Comparison of ENCODE assay signal across 14 mouse cellular contexts in the genomic region with DNA sequence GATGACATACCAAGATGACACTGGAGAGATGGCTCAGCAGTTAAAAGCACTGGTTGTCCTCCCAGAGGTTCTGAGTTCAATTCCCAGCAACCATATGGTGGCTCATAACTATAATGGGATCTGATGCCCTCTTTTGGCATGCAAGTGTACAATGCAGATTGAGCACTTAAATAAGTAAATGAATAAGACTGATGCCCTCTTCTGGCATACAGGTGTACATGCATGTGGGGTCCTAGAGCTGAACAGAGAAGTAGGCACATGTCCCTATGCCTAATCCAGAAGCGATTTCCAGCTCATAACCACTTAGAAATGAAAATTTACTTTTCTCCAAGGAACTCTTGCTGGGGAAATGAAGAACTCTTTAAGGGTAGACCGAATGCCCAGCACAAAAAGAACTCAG. TPM values are rescaled to one million over a fixed set of nuclear protein-coding genes. Genes with fewer than 3 reads are reported as not detected.
DNase-seq lines count a peak whose midpoint lies in the region; ATAC-seq and TF ChIP-seq lines count a peak whose summit lies in the region.
"Had no signal": no experiment of that assay in that cellular context is flagged by ENCODE, and none has a peak within 500 bp of the region (broad histone marks: within the 10 kb centered on the region; RNA-seq: fewer than 3 reads in every experiment).

No protein-coding gene starts in this region.

- no peaks in the 10 kb centered on the region for H3K79me2 ChIP-seq in CH12.LX (replicated peaks; ENCODE audit: control insufficient read depth, extremely low read depth, insufficient read depth, poor library complexity, severe bottlenecking)

- H3K4me1 ChIP-seq in kidney, adult 2 months (ENCODE audit: control insufficient read depth, insufficient read depth, low read length) = no peaks in the 10 kb centered on the region
- H3K4me1 ChIP-seq in CH12.LX (ENCODE audit: control insufficient read depth in 1 of 2, insufficient read depth in 2 of 2) = peaks cover 0 to 3% of the 10 kb centered on the region in 2 experiments; a peak in 1 of 4 replicates
- H3K4me1 ChIP-seq in midbrain, embryonic 14.5 days (ENCODE audit: control insufficient read depth, insufficient read depth, low read length) = no peaks in the 10 kb centered on the region
- H3K4me1 ChIP-seq: hindbrain, embryonic 15.5 days had no signal

- no peak overlapping the region for H3K9ac ChIP-seq in CH12.LX (ENCODE audit: insufficient read depth, low read depth)
- H3K9ac ChIP-seq in midbrain, embryonic 14.5 days (replicated peaks; ENCODE audit: low read length) = no peak overlapping the region
- H3K9ac ChIP-seq: hindbrain, embryonic 15.5 days had no signal

- no peak overlapping the region for H3K4me2 ChIP-seq in CH12.LX (ENCODE audit: insufficient read depth, low read depth, poor library complexity, severe bottlenecking)
- H3K4me2 ChIP-seq in midbrain, embryonic 14.5 days (ENCODE audit: low read length) = no peak overlapping the region
- H3K4me2 ChIP-seq: hindbrain, embryonic 15.5 days had no signal

- ATAC-seq in midbrain, embryonic 14.5 days (ENCODE audit: low FRiP score, low TSS enrichment) = no peak

- H3K4me3 ChIP-seq in kidney, adult 2 months (ENCODE audit: insufficient read depth, low read depth, low read length) = no peak overlapping the region
- H3K4me3 ChIP-seq in CH12.LX (replicated peaks in 1 of 3; ENCODE audit: low read depth in 2 of 3, low read length in 2 of 3, poor library complexity in 1 of 3) = no peak overlapping the region
- no peak overlapping the region for H3K4me3 ChIP-seq in midbrain, embryonic 14.5 days (replicated peaks; ENCODE audit: low read depth, low read length)
- H3K4me3 ChIP-seq: hindbrain, embryonic 15.5 days had no signal

- TF ChIP-seq POLR2A in kidney, adult 2 months (IDR thresholded peaks at IDR 0.05; ENCODE audit: low read depth, low read length) = no peak
- TF ChIP-seq POLR2A in CH12.LX (IDR thresholded peaks at IDR 0.05; ENCODE audit: low read depth, low read length) = no peak

- no peaks in the 10 kb centered on the region for H3K27me3 ChIP-seq in kidney, adult 2 months (replicated peaks; ENCODE audit: control insufficient read depth, insufficient read depth, low read length)
- no peaks in the 10 kb centered on the region for H3K27me3 ChIP-seq in CH12.LX (replicated peaks)
- no peaks in the 10 kb centered on the region for H3K27me3 ChIP-seq in midbrain, embryonic 14.5 days (ENCODE audit: control insufficient read depth, insufficient read depth, low read length)
- H3K27me3 ChIP-seq: hindbrain, embryonic 15.5 days had no signal

- H3K36me3 ChIP-seq in kidney, adult 2 months (ENCODE audit: control insufficient read depth, insufficient read depth, low read length) = no peaks in the 10 kb centered on the region
- H3K36me3 ChIP-seq in CH12.LX (replicated peaks in 1 of 2; ENCODE audit: control insufficient read depth in 1 of 2, insufficient read depth in 1 of 2, low read length in 1 of 2) = no peaks in the 10 kb centered on the region
- no peaks in the 10 kb centered on the region for H3K36me3 ChIP-seq in midbrain, embryonic 14.5 days (ENCODE audit: control insufficient read depth, insufficient read depth, low read length)
- H3K36me3 ChIP-seq: hindbrain, embryonic 15.5 days had no signal

- H3K9me3 ChIP-seq in CH12.LX (replicated peaks; ENCODE audit: low read length) = no peaks in the 10 kb centered on the region
- H3K9me3 ChIP-seq in midbrain, embryonic 14.5 days (ENCODE audit: control insufficient read depth, low read length) = no peaks in the 10 kb centered on the region
- H3K9me3 ChIP-seq: hindbrain, embryonic 15.5 days had no signal

- dilution Hi-C loops in CH12.LX (cut with MboI; ENCODE audit: extremely low pct_ligation_motif_present, extremely low pct_unique_long_range_greater_than_20kb, low sequenced_read_pairs) = no loop called here

- TF ChIP-seq CTCF in kidney, adult 2 months (conservative IDR thresholded peaks at IDR 0.05; ENCODE audit: insufficient read depth, insufficient read length, low read depth, low read length) = 0 out of 2 replicates have a peak, but pooled peaks have one; percentile 10
- TF ChIP-seq CTCF in CH12.LX (conservative IDR thresholded peaks at IDR 0.05 in 1 of 2, IDR thresholded peaks at IDR 0.05 in 1 of 2; ENCODE audit: low read depth in 2 of 2, low read length in 2 of 2) = peak; percentile 48 to 87; a peak in 3 of 4 replicates

- no peak overlapping the region for H3K27ac ChIP-seq in kidney, adult 2 months (ENCODE audit: insufficient read depth, low read depth, low read length)
- H3K27ac ChIP-seq in CH12.LX (ENCODE audit: insufficient read depth, low read depth) = no peak overlapping the region
- H3K27ac ChIP-seq in midbrain, embryonic 14.5 days (replicated peaks; ENCODE audit: low read depth, low read length) = no peak overlapping the region
- H3K27ac ChIP-seq: hindbrain, embryonic 15.5 days; macrophage had no signal

- WGBS in kidney, adult 2 months = 84% methylated on average over 2 of the region's 2 CpGs
- 76% methylated on average over 2 of the region's 2 CpGs for WGBS in midbrain, embryonic 14.5 days

- TF ChIP-seq RAD21 in CH12.LX (IDR thresholded peaks at IDR 0.05; ENCODE audit: low read depth, low read length) = peak; percentile 57

- DNase-seq in kidney, adult 2 months = no peak
- DNase-seq in kidney, adult 11 months = no peak
- DNase-seq in 3T3-L1 (ENCODE audit: low read depth, low spot score) (peak; percentile 36), CH12.LX (ENCODE audit: extremely low read depth) (peak; percentile 45)
- DNase-seq in embryo, embryonic 11 days = peak; percentile 11
- no peak for DNase-seq in urinary bladder, postnatal 36 days (ENCODE audit: low spot score in 2 of 2)
- no peak for DNase-seq in ovary, postnatal 36 days (ENCODE audit: low spot score)
- DNase-seq in midbrain, embryonic 14.5 days = no peak
- DNase-seq: adrenal gland, postnatal 14 days; gastrocnemius, postnatal 14 days had no signal

- TF ChIP-seq EP300 in CH12.LX (IDR thresholded peaks at IDR 0.05; ENCODE audit: low read length) = no peak

- in situ Hi-C loops in CH12.LX (cut with MboI; ENCODE audit: low pct_ligation_motif_present, low pct_unique_long_range_greater_than_20kb, low sequenced_read_pairs) = loop anchor here (10.0 kb wide), 1 partner anchor 62 kb away; no protein-coding TSS in a partner anchor

TF ChIP-seq in CH12.LX, 34 proteins besides CTCF, POLR2A, EP300 and RAD21:
- TF ChIP-seq SMC3 (IDR thresholded peaks at IDR 0.05; ENCODE audit: low read depth, low read length) = peak; percentile 69
- TF ChIP-seq CHD1 (IDR thresholded peaks at IDR 0.05; ENCODE audit: low read depth, low read length) = no peak

RNA-seq across cellular contexts. Expression of a gene that starts 31.8 kb away (rescaled TPM):
- not detected in 2 replicates for polyA plus RNA-seq in kidney, adult 2 months (2012; rRNA removed)
- total RNA-seq in CH12.LX (2012; rRNA removed) (not detected in 2 replicates), CH12.LX (2014; rRNA removed) (not detected in 2 replicates)
- not detected in 2 replicates for polyA plus RNA-seq in CH12.LX (2012; ENCODE audit: insufficient read length, low read depth)
- 0.53 TPM in 1 of 2 replicates, not detected in the other for polyA plus RNA-seq in midbrain, embryonic 14.5 days (2014; fragmentation: Nextera tagmentation; extraction: Ambion mirVana)
- total RNA-seq: adrenal gland, postnatal 14 days; gastrocnemius, postnatal 14 days; left cerebral cortex, adult 18-20 months had no signal
- polyA plus RNA-seq: cortical plate, adult 2 months; macrophage had no signal

RNA-seq across cellular contexts. Expression of a gene that starts 35.5 kb away (rescaled TPM):
- not detected in 2 replicates for polyA plus RNA-seq in kidney, adult 2 months (2012; rRNA removed)
- total RNA-seq in CH12.LX (2012; rRNA removed) (not detected in 2 replicates), CH12.LX (2014; rRNA removed) (not detected in 2 replicates)
- polyA plus RNA-seq in CH12.LX (2012; ENCODE audit: insufficient read length, low read depth) = not detected in 2 replicates
- polyA plus RNA-seq in midbrain, embryonic 14.5 days (2014; fragmentation: Nextera tagmentation; extraction: Ambion mirVana) = not detected in 2 replicates
- total RNA-seq: adrenal gland, postnatal 14 days; gastrocnemius, postnatal 14 days; left cerebral cortex, adult 18-20 months had no signal
- polyA plus RNA-seq: macrophage had no signal

Comparison
In these comparisons a context has a peak if more than half of its experiments do, and no peak if none do; other contexts are left out.
1. DNase-seq: peak in 3T3-L1 (single experiment), CH12.LX (single experiment) and embryo, embryonic 11 days (single experiment); none in kidney, adult 2 months (single experiment), kidney, adult 11 months (single experiment), urinary bladder, postnatal 36 days (0 of 2), ovary, postnatal 36 days (single experiment) and midbrain, embryonic 14.5 days (single experiment).